Mouse (Mus musculus) adrenal gland, adult (tissue): ENCODE data around the gene Rassf3.

Source experiments
- DNase-seq, 2 experiments: peaks; one replicate each; pipeline ENCODE4 v3.0.0; 2022 to 2023; ENCODE audit warnings: low spot score in 1 of 2; ENCODE audit not compliant: inconsistent age in 2 of 2

Rassf3 gene

DNA sequence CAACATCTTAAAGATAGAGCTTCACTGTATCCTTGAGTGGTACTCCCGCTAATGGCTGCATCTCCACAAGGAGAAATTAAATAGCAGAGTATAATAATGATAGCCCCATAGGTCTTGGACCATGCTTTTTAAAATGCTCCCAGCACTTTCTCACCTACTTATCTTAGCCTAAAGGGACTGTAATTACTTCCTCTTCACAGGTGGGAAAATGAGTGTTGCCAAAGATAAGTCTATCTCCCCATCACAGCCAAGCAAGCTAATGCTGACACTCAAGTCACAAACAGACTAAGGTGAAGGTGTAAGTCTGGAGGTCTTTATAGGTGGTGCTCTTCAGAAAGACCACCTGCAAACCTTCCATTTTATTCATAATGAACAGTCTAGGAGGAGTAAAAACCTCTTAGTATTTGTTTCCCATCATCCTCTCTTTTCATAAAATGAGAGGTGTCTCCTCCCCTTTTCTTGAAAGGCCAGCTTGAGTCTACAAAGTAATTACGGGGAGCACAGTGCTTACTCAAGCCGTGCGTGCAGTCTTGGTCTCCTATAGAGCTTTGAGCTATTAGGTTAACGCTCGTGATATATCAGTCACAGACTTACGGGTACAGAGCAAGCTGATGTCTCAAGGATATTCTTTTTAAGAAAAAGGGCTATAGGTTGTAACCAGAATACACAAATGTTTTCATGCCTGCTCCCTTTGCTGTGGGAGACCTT, 16.6 kb upstream of the Rassf3 start:
- DNase-seq = no peak

GRCm38 (mm10) chr10:121489941-121490340, 13.8 kb upstream of the Rassf3 start:
- DNase-seq = no peak

DNA sequence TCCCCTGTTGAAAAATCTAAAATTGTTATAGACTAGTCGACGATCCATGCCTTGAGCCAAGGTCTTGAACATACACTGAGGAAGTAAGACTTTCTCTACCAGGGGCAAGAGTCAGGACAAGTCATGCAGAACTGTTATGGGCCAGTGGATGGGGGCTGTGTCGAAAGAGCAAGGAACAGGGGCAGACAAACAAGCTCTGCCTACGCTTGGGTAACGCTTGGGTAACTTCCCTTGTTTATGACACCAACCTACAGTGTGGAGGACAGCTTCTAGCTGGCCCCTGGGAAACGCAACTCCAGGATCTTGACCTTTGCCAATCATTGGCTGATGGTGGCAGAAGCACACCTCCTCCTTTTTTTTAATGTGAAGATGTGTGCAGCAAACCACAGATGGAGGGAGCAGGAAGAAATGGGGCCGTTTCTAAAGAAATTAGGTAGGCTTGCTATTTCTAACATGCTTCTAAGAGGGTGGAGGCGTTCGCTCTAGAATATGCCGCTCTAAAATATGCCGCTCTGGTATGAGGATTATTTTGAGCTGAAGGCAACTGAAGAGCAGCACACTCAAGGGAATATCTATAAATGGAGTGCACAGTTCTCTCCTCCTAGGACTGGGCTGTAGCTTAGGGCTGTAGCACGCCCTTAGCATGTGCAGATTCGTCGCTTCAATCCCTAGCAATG, 12.6 kb upstream of the Rassf3 start:
- DNase-seq = peak in 1 of 2 experiments; percentile 44

- DNase-seq = no peak
These were observed 11.6 kb upstream of the Rassf3 start for GRCm38 (mm10) chr10:121487716-121488115.

GRCm38 (mm10) chr10:121486350-121486749, 10.2 kb upstream of the Rassf3 start:
- no peak for DNase-seq

DNA sequence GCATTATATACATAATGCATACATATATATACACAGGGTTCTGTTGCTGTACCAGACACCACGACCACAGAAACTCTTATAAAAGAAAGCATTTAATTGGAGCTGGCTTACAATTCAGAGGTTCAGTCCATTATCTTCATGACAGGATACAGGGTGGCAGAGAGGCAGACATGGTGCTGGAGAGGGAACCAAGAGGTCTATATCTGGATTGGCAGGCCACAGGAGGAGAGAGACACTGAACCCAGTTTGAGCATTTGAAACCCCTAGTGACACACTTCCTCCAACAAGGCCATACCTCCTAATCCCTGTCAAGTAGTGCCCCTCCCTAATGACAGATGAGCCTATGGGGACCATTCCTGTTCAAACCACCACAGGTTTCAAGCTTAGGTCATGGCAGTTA, 7.2 kb upstream of the Rassf3 start:
- DNase-seq = no peak

DNA sequence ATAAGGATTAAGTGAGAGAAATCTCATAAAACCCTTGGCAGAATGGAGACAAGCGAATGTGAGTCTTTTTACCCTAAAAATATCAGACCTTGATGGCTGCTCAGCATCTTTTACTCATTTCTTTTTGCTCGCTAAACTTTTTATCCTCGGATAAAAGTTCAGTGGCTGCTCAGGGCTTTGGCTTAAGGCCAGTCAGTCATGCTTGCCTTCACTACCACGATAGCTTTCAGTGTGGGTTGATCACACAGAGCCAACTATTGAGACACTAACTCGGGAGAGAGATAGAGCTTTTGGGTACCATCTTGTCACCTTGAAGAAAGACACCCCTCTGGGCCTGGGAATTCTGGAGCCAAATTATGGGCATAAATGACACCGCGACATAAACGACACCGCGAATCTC, 5.0 kb upstream of the Rassf3 start:
- DNase-seq = no peak

- DNase-seq = no peak
These were observed 3.8 kb upstream of the Rassf3 start for GRCm38 (mm10) chr10:121479987-121480386.

- no peak for DNase-seq
These were observed 1.3 kb upstream of the Rassf3 start for GRCm38 (mm10) chr10:121477433-121477832.

- no peak for DNase-seq
These were observed 806 bp upstream of the Rassf3 start for GRCm38 (mm10) chr10:121476968-121477337.

- DNase-seq = no peak
These were observed 438 bp downstream of the Rassf3 start for GRCm38 (mm10) chr10:121475672-121476146.

DNA sequence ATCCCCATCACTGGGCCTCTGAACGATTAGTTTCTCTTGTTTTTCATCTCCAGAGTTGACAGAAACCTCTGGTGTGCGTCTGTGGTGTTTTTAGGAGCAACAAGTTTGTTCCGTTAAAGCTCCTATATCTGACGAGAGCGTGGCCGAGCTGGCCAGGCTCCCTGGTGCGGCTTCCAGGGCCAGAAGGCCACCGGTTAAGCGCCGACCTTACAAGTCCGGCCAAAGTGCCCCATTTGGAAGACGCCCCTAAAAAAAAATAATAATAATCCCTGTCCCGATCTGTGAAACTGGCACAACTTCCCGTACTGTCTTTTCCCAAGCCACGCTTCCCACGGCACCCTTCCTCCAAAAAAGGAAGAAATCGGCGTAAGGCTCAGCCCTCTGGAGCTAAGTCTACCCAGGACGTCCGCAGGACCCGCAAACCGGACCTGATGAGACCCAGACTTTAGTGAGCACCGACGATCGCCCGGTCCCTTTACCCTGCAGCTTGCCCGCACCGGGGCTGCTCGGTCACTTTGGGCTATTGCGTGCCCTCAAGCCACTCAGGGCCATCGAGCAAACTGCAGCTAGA, 961 bp downstream of the Rassf3 start:
- DNase-seq = peak; percentile 47 to 86

DNA sequence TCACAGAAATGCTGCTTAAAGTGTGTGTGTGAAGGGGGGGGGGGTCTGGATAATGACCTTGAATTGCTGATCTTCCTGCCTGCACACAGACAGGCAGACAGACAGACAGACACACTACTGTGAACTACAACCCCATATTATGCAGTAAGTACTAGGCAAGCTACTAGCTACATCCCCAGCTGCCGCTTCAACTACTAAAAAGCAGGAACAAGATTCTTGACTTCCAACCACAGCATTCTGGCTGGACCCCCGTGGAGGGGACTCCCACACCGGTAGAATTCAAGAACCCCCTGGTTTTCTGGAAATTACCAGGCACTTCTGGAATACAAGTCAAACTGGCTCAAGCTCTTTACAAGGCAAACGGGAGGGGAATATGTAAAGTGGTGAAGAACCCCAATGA, 1.9 kb downstream of the Rassf3 start:
- DNase-seq = no peak

- DNase-seq = peak in 1 of 2 experiments; percentile 56
These were observed 2.4 kb downstream of the Rassf3 start for GRCm38 (mm10) chr10:121473723-121474215.

DNA sequence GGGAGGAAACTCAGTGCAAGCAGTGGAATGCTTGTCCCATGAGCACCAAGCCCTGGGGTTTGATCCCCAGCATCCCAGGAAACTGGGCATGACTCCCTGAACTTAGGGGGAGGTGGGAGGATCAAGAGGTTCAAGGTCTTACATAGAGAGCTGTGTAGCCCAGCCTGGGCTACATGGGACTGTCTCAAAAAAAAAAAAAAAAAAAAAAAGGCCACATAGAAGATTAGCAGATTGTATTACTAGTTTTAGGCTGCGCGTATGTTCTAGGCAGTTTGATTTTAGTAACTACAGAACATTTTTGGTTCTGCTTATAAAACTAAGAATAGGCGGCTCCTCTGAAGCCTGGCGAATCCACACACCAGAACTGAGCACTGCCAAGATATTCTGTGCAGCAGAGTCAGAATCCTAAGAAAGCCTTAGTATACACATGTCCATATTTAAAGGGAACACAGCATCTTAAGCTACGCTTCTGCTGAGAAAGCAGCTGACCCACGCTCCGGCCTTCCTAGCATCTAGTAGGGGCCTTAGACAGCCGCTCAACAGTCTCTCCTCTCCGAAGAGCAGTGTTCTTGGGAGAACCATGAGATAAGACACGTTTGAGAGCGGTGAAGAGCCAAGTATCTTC, 3.4 kb downstream of the Rassf3 start:
- no peak for DNase-seq

GRCm38 (mm10) chr10:121471570-121472197, 4.5 kb downstream of the Rassf3 start:
- DNase-seq = peak; percentile 62 to 80

DNA sequence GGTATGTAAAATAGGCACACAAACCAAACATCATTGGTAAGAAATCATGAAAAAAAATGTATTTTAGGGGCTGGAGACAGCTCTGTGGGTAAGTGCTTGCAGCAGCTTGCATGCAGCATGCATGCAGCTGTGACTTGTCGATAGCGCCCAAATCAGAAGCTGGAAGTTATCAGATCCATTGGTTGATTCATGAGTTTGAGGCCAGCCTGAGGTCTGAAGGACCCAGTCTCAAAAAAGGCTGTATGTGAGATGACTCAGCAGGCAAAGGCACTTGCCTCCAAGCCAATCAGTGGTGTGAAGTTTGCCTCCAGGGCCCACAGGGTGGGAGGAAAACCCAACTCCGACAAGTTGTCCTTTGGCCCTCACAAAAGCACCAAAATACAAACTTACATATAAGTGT, 6.5 kb downstream of the Rassf3 start:
- no peak for DNase-seq

DNA sequence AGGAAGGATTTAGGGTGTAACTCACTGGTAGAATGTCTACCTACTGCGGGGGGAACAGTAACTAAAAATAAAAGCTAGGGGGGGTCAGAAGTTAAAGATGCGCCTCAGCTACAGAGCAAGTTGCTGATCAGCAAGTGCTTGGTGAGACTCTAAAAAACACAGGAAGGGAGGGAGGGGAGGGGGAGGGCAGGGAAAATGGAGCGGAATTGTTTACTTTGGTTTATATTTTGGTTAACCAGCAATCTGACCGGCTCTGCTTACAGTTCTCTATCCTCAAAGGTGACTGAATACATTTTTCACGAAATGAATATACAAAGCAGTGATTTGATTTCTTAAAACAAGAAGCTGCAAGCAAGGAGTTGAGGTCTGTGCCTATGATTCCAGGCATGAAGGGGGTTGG, 7.2 kb downstream of the Rassf3 start:
- DNase-seq = no peak

GRCm38 (mm10) chr10:121468261-121468660, 7.9 kb downstream of the Rassf3 start:
- no peak for DNase-seq

- DNase-seq = no peak
These were observed 8.4 kb downstream of the Rassf3 start for GRCm38 (mm10) chr10:121467792-121468191.

DNA sequence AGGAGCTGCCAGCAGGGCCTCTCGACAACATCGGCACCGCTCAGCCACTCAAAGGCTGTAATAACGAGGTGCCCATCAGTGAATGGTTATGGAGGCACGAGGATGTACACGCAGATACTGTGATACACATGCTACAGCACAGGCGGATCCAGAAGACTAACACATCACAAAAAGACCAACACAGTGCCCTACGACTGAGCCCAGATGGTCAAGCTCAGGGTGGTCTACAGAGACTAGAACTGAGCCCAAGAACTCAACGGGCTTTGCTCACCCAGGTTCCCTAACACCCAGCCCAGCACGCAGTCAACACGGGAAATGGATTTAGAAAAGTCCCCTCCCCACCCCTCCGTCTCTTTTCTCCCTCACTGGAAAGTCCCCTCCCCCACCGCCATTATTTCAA, 9.1 kb downstream of the Rassf3 start:
- DNase-seq = no peak
